ENCODE assay signal across 7 mouse cellular contexts in the genomic region with DNA sequence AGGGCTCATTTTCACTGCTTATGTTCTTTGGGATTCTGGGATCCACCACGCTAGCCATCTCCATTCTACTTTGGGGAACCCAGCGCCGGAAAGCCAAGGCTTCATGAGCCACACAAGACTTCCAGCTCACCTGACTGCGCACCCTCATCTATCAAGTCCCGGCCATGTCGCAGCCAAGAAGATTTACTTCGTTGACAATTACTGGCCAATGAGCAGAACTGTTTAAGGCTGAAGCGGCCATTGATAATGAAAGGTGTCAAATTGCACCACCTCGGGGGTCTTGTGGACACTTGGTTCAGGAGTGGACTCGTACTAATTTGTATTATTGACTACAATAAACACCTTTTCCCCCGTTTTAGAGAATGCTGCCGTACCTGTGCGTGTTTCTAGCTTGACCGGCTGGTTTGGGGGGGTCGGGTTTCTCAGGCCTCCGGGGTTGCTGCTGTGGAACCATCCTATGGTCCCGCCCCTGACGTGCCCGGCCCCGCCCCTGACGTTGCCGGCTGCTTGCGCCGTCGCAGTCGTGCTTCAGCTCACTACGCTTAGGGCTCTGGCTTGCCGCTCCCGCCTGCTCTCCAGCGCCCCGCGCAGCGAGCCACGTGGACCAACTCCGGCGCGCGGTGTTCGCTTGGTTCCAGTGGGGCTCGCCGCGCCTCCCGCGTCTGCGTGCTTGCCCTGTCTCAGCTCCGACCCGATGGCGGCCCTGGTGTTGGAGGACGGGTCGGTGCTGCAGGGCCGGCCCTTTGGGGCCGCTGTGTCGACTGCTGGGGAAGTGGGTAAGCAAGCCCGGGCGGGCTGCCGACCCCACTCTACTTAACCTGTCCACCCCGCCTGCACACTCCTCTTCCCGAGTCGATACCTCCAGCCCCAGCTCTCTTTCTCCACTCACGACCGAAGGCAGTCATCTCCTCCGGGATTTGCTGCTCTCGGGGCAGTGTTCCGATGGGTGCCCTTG. TPM values are rescaled to one million over a fixed set of nuclear protein-coding genes. Genes with fewer than 3 reads are reported as not detected.
DNase-seq lines count a peak whose midpoint lies in the region; ATAC-seq and TF ChIP-seq lines count a peak whose summit lies in the region.

Gene Cad (plus strand): TSS at position 520 of the 955 bp plus-strand sequence.

- WGBS in embryonic facial prominence, embryonic 12.5 days: under 1% methylated on average over 59 of the region's 64 CpGs
- 3% methylated on average over 64 of the region's 64 CpGs for WGBS in kidney, adult 2 months
- under 1% methylated on average over 64 of the region's 64 CpGs for WGBS in limb, embryonic 12.5 days
- under 1% methylated on average over 64 of the region's 64 CpGs for WGBS in midbrain, embryonic 15.5 days
- 4% methylated on average over 63 of the region's 64 CpGs for WGBS in spleen, adult 2 months

- peak within 1 kb of the TSS; percentile 74 for H3K9ac ChIP-seq in embryonic facial prominence, embryonic 12.5 days
- peak within 1 kb of the TSS; percentile 80 for H3K9ac ChIP-seq in limb, embryonic 12.5 days (replicated peaks)
- H3K9ac ChIP-seq in midbrain, embryonic 15.5 days: peak within 1 kb of the TSS; percentile 70

- peak within 1 kb of the TSS; percentile 88 for H3K4me2 ChIP-seq in embryonic facial prominence, embryonic 12.5 days (replicated peaks)
- H3K4me2 ChIP-seq in limb, embryonic 12.5 days: peak within 1 kb of the TSS; percentile 85
- peak within 1 kb of the TSS; percentile 97 for H3K4me2 ChIP-seq in midbrain, embryonic 15.5 days

- peaks cover 11% of the 10 kb centered on the region for H3K4me1 ChIP-seq in embryonic facial prominence, embryonic 12.5 days
- peaks cover 11% of the 10 kb centered on the region; the same call in 1 of the 2 replicates for H3K4me1 ChIP-seq in kidney, adult 2 months (ENCODE audit: control insufficient read depth, insufficient read depth, low read length)
- peaks cover 15% of the 10 kb centered on the region for H3K4me1 ChIP-seq in limb, embryonic 12.5 days (replicated peaks)
- peaks cover 25% of the 10 kb centered on the region for H3K4me1 ChIP-seq in midbrain, embryonic 15.5 days
- H3K4me1 ChIP-seq in spleen, adult 2 months (ENCODE audit: control insufficient read depth, insufficient read depth, insufficient read length): peaks cover 4% of the 10 kb centered on the region

- H3K36me3 ChIP-seq in embryonic facial prominence, embryonic 12.5 days: peaks cover 16% of the 10 kb centered on the region
- no peaks in the 10 kb centered on the region for H3K36me3 ChIP-seq in kidney, adult 2 months (ENCODE audit: control insufficient read depth, insufficient read depth, low read length)
- peaks cover 37% of the 10 kb centered on the region for H3K36me3 ChIP-seq in limb, embryonic 12.5 days
- 0 out of 2 replicates have a peak, but pooled peaks cover 8% of the 10 kb centered on the region for H3K36me3 ChIP-seq in midbrain, embryonic 15.5 days (replicated peaks)
- peaks cover 6% of the 10 kb centered on the region for H3K36me3 ChIP-seq in spleen, adult 2 months (ENCODE audit: control insufficient read depth, insufficient read depth, low read length)

- H3K4me3 ChIP-seq in embryonic facial prominence, embryonic 12.5 days: peak within 1 kb of the TSS; percentile 65
- H3K4me3 ChIP-seq in kidney, adult 2 months (ENCODE audit: insufficient read depth, low read depth, low read length): peak within 1 kb of the TSS; percentile 59
- peak within 1 kb of the TSS; percentile 68 for H3K4me3 ChIP-seq in limb, embryonic 12.5 days (replicated peaks)
- H3K4me3 ChIP-seq in midbrain, embryonic 15.5 days: peak within 1 kb of the TSS; percentile 76
- H3K4me3 ChIP-seq in spleen, adult 2 months (ENCODE audit: extremely low read depth, insufficient read depth, insufficient read length): peak within 1 kb of the TSS; percentile 81

- DNase-seq in adrenal gland, postnatal 25 days: peak; percentile 96
- peak; percentile 97 for DNase-seq in heart, adult 18-20 months
- peak; percentile 96 for DNase-seq in kidney, adult 2 months
- DNase-seq in spleen, adult 2 months (ENCODE audit: low read depth in 1 of 2, low spot score in 2 of 2): peak; percentile 72 to 94

- H3K27me3 ChIP-seq in embryonic facial prominence, embryonic 12.5 days: no peaks in the 10 kb centered on the region
- no peaks in the 10 kb centered on the region for H3K27me3 ChIP-seq in kidney, adult 2 months (replicated peaks; ENCODE audit: control insufficient read depth, insufficient read depth, low read length)
- no peaks in the 10 kb centered on the region for H3K27me3 ChIP-seq in limb, embryonic 12.5 days
- no peaks in the 10 kb centered on the region for H3K27me3 ChIP-seq in midbrain, embryonic 15.5 days (replicated peaks)
- no peaks in the 10 kb centered on the region for H3K27me3 ChIP-seq in spleen, adult 2 months (ENCODE audit: control insufficient read depth, insufficient read depth, low read length)

- no peak for TF ChIP-seq CTCF in kidney, adult 2 months (conservative IDR thresholded peaks at IDR 0.05; ENCODE audit: insufficient read depth, insufficient read length, low read depth, low read length)
- no peak for TF ChIP-seq CTCF in spleen, adult 2 months (IDR thresholded peaks at IDR 0.05; ENCODE audit: extremely low read depth, insufficient read depth, insufficient read length, insufficient replicate concordance)

- peak; percentile 95 for ATAC-seq in embryonic facial prominence, embryonic 12.5 days (ENCODE audit: insufficient number of reproducible peaks, insufficient read depth, low FRiP score, low TSS enrichment)
- peak; percentile 97 for ATAC-seq in limb, embryonic 12.5 days (ENCODE audit: insufficient number of reproducible peaks, insufficient read depth, low FRiP score, low TSS enrichment, low read depth)
- peak; percentile 98 for ATAC-seq in midbrain, embryonic 15.5 days (replicated peaks)

- peak; percentile 45 for TF ChIP-seq POLR2A in kidney, adult 2 months (IDR thresholded peaks at IDR 0.05; ENCODE audit: low read depth, low read length)
- peak; percentile 43 for TF ChIP-seq POLR2A in spleen, adult 2 months (IDR thresholded peaks at IDR 0.05; ENCODE audit: low read depth, low read length)

- H3K9me3 ChIP-seq in embryonic facial prominence, embryonic 12.5 days: no peaks in the 10 kb centered on the region
- no peaks in the 10 kb centered on the region for H3K9me3 ChIP-seq in limb, embryonic 12.5 days
- H3K9me3 ChIP-seq in midbrain, embryonic 15.5 days: no peaks in the 10 kb centered on the region

- H3K27ac ChIP-seq in embryonic facial prominence, embryonic 12.5 days: peak within 1 kb of the TSS; percentile 72
- H3K27ac ChIP-seq in kidney, adult 2 months (ENCODE audit: insufficient read depth, low read depth, low read length): no peak within 1 kb of the TSS
- peak within 1 kb of the TSS; percentile 80 for H3K27ac ChIP-seq in limb, embryonic 12.5 days
- peak within 1 kb of the TSS; percentile 78 for H3K27ac ChIP-seq in midbrain, embryonic 15.5 days
- H3K27ac ChIP-seq in spleen, adult 2 months (ENCODE audit: insufficient read depth, low read length): peak within 1 kb of the TSS; percentile 56

RNA-seq across cellular contexts. Expression of gene Cad, which starts in this region (rescaled TPM):
- total RNA-seq in adrenal gland, postnatal 25 days (2021): 28.3 and 29.1 TPM in 2 replicates
- polyA plus RNA-seq in embryonic facial prominence, embryonic 12.5 days (2016; fragmentation: Nextera tagmentation; extraction: Ambion mirVana): 40.6 and 41.0 TPM in 2 replicates
- 10 to 100 TPM; 12.9 to 15.3 TPM for total RNA-seq in heart, adult 18-20 months (2021)
- 12.4 and 14.2 TPM in 2 replicates for polyA plus RNA-seq in kidney, adult 2 months (2012; rRNA removed)
- polyA plus RNA-seq in limb, embryonic 12.5 days (2016; fragmentation: Nextera tagmentation; extraction: Ambion mirVana): 48.0 and 50.9 TPM in 2 replicates
- 14.9 and 16.2 TPM in 2 replicates for polyA plus RNA-seq in midbrain, embryonic 15.5 days (2015; fragmentation: Nextera tagmentation; extraction: Ambion mirVana)
- polyA plus RNA-seq in spleen, adult 2 months (2012; rRNA removed): 44.0 and 52.5 TPM in 2 replicates
